Mouse (Mus musculus): ENCODE data around the gene Gm8994. TPM values are rescaled to one million over a fixed set of nuclear protein-coding genes. Genes with fewer than 3 reads are reported as not detected.
A peak's percentile ranks its signal among the peaks of the same experiment; 100 is the strongest.
"Not testable (repeated sequence)": the region's sequence is repeated elsewhere in the genome, so short reads cannot be mapped to it uniquely, and the experiment has no call there.

The Gm8994 gene
- not detected in 2 replicates for polyA plus RNA-seq (2014; fragmentation: Nextera tagmentation; extraction: Ambion mirVana)

DNA sequence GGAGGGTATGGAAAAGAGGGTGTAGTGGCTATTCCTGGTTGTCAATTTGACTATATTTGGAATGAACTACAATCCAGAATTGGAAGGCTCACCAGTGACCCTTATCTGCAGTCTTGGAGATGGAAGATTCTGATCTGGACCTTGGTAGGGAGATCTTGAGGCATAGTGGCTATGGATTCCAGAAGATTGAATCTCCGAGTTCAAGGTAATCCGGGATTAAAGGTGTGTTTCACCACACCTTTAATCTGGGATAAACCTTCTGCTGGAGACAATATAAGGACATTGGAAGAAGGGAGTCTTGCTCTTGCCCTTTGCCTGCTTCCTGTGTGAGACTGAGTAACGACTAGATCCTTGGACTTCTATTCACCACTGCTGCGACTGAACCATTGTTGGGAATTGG lies at the start of gene Gm8994:
Gm8994 (plus strand) TSS at position 301 of the 400 bp plus-strand sequence.
- H3K9ac ChIP-seq (ENCODE audit: low read length); H3K4me3 ChIP-seq (ENCODE audit: low read depth, low read length); DNase-seq (ENCODE audit: low spot score); ATAC-seq (replicated peaks; ENCODE audit: low FRiP score, low TSS enrichment, low read depth); H3K27me3 ChIP-seq (replicated peaks; ENCODE audit: control insufficient read depth, insufficient read depth, low read length); H3K4me1 ChIP-seq (replicated peaks; ENCODE audit: control insufficient read depth, insufficient read depth, low read length); H3K4me2 ChIP-seq (ENCODE audit: low read length); H3K27ac ChIP-seq (ENCODE audit: low read depth); H3K9me3 ChIP-seq (ENCODE audit: control insufficient read depth, low read length); H3K36me3 ChIP-seq (ENCODE audit: control insufficient read depth, insufficient read depth, low read length): not testable (repeated sequence)
- WGBS, result 92% methylated on average over 4 of the region's 4 CpGs

DNA sequence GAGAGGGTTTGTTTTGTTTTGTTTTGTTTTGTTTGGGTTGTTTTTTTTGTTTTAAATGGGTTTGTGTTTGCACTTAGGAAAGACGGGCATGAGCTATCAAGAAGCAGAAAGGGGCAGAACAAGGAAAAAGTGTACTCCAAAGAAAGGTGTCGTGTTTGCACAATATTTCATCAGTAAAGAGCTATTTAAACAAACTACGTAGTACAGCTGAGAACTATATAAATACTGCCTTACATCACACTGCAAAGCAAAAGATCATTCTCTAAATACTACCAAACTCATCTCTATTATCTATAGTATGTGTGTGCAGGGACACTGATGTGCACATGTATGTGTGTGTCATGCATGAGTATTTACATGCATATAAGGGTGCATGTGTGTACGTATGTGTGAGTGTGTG lies 49.7 kb upstream of the Gm8994 start:
- H3K4me2 ChIP-seq (ENCODE audit: low read length), result no peak overlapping the region
- H3K4me1 ChIP-seq (replicated peaks; ENCODE audit: control insufficient read depth, insufficient read depth, low read length), result peaks cover 3% of the 10 kb centered on the region; the same call in 1 of the 2 replicates
- H3K27me3 ChIP-seq (replicated peaks; ENCODE audit: control insufficient read depth, insufficient read depth, low read length), result no peaks in the 10 kb centered on the region
- no peak overlapping the region for H3K4me3 ChIP-seq (ENCODE audit: low read depth, low read length)
- no peak for ATAC-seq (replicated peaks; ENCODE audit: low FRiP score, low TSS enrichment, low read depth)
- no peak overlapping the region for H3K27ac ChIP-seq (ENCODE audit: low read depth)
- no peak for DNase-seq (ENCODE audit: low spot score)
- WGBS, result 38% methylated on average over 4 of the region's 4 CpGs
- no peak overlapping the region for H3K9ac ChIP-seq (ENCODE audit: low read length)
- H3K36me3 ChIP-seq (ENCODE audit: control insufficient read depth, insufficient read depth, low read length), result no peaks in the 10 kb centered on the region
- no peaks in the 10 kb centered on the region for H3K9me3 ChIP-seq (ENCODE audit: control insufficient read depth, low read length)

DNA sequence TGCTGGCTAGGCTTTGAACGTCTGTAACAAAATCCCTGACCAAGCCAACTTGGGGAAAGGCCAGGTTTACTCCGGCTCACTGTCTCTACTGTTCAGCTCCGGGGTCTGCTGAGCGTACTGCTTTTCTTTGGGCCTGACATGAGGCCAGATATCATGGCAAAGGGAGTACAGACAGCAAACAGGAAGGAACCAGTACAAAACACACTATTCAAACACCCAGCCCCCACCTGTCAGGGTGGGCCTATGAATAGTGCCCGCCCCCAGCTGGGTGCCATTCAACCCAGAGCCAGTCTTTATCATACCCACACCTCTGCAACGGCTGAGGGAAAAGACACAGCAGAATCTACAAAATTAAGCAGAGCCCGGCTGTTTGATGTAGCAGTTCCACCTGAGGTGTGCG lies 42.8 kb upstream of the Gm8994 start:
- Histone ChIP-seq H3K9ac (ENCODE audit: low read length) (no peak overlapping the region), H3K27me3 (replicated peaks; ENCODE audit: control insufficient read depth, insufficient read depth, low read length) (no peaks in the 10 kb centered on the region), H3K36me3 (ENCODE audit: control insufficient read depth, insufficient read depth, low read length) (no peaks in the 10 kb centered on the region), H3K9me3 (ENCODE audit: control insufficient read depth, low read length) (no peaks in the 10 kb centered on the region), H3K27ac (ENCODE audit: low read depth) (no peak overlapping the region), H3K4me3 (ENCODE audit: low read depth, low read length) (no peak overlapping the region), H3K4me1 (replicated peaks; ENCODE audit: control insufficient read depth, insufficient read depth, low read length) (no peaks in the 10 kb centered on the region), H3K4me2 (ENCODE audit: low read length) (no peak overlapping the region)
- 82% methylated on average over 8 of the region's 8 CpGs for WGBS
- no peak for ATAC-seq (replicated peaks; ENCODE audit: low FRiP score, low TSS enrichment, low read depth)
- no peak for DNase-seq (ENCODE audit: low spot score)

DNA sequence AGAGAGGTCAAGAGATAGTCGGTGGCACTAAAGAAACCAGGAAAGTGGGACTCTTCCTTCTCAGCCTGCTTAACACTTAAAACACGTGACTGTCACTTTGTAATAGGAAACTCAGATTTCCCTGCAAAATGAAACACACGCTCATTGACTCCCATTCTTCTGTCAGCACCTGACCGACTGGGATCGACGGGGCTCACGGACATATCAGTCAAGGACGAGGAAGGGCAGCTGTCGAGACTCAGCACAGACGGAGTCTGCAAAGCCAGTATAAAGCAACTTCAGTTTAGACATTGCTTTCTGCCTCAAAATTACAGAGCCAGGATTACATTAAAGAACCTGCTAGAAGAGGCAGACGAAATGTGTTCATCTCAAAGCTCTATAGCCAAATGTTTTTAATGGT lies 41.2 kb upstream of the Gm8994 start:
- H3K36me3 ChIP-seq (ENCODE audit: control insufficient read depth, insufficient read depth, low read length), result no peaks in the 10 kb centered on the region
- H3K9ac ChIP-seq (ENCODE audit: low read length), result no peak overlapping the region
- no peak overlapping the region for H3K27ac ChIP-seq (ENCODE audit: low read depth)
- H3K9me3 ChIP-seq (ENCODE audit: control insufficient read depth, low read length), result no peaks in the 10 kb centered on the region
- 85% methylated on average over 11 of the region's 11 CpGs for WGBS
- no peak for DNase-seq (ENCODE audit: low spot score)
- H3K4me1 ChIP-seq (replicated peaks; ENCODE audit: control insufficient read depth, insufficient read depth, low read length), result no peaks in the 10 kb centered on the region
- no peak for ATAC-seq (replicated peaks; ENCODE audit: low FRiP score, low TSS enrichment, low read depth)
- H3K27me3 ChIP-seq (replicated peaks; ENCODE audit: control insufficient read depth, insufficient read depth, low read length), result no peaks in the 10 kb centered on the region
- H3K4me3 ChIP-seq (ENCODE audit: low read depth, low read length), result no peak overlapping the region
- no peak overlapping the region for H3K4me2 ChIP-seq (ENCODE audit: low read length)

DNA sequence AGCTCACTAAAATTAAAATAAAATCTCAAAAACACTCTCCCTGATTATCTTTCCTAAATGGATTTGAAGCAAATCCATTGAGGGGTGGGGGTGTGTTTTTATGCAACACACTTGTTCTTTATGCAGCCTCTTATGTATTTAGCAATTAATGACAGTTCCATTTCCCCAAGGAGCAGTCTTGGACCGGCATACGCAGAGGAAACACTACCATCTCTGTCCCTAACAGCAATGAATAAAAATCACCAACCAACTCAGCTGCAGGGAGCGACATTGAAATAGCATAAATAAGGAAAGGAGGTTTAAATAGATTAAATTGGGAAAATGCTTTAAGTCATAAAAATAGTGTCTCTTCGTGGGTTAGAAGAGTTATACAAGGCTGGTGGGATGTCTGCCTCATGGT lies 40.8 kb upstream of the Gm8994 start:
- Histone ChIP-seq H3K9ac (ENCODE audit: low read length) (no peak overlapping the region), H3K27ac (ENCODE audit: low read depth) (no peak overlapping the region), H3K27me3 (replicated peaks; ENCODE audit: control insufficient read depth, insufficient read depth, low read length) (no peaks in the 10 kb centered on the region), H3K9me3 (ENCODE audit: control insufficient read depth, low read length) (no peaks in the 10 kb centered on the region), H3K4me1 (replicated peaks; ENCODE audit: control insufficient read depth, insufficient read depth, low read length) (no peaks in the 10 kb centered on the region), H3K4me2 (ENCODE audit: low read length) (no peak overlapping the region), H3K36me3 (ENCODE audit: control insufficient read depth, insufficient read depth, low read length) (no peaks in the 10 kb centered on the region), H3K4me3 (ENCODE audit: low read depth, low read length) (no peak overlapping the region)
- no peak for DNase-seq (ENCODE audit: low spot score)
- no peak for ATAC-seq (replicated peaks; ENCODE audit: low FRiP score, low TSS enrichment, low read depth)
- 73% methylated on average over 4 of the region's 4 CpGs for WGBS

DNA sequence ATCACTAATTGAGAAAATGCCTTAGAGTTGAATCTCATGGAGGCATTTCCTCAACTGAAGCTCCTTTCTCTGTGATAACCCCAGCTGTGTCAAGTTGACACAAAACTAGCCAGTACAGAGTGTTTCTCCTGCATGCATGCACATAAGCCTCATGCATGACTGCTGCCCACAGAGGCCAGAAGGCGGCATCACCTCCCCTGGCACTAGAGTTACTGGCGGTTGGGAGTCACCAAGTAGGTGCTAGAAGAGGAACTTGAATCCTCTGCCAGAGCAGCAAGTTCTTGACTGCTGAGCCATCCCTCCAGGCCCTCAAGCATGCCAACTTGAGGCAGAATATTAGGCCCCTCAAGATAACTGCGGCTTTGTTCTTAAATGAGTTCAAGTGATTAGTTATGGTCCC lies 35.9 kb upstream of the Gm8994 start:
- no peaks in the 10 kb centered on the region for H3K27me3 ChIP-seq (replicated peaks; ENCODE audit: control insufficient read depth, insufficient read depth, low read length)
- 89% methylated on average over 3 of the region's 3 CpGs for WGBS
- H3K9me3 ChIP-seq (ENCODE audit: control insufficient read depth, low read length), result 0 out of 2 replicates have a peak, but pooled peaks cover 3% of the 10 kb centered on the region
- no peaks in the 10 kb centered on the region for H3K36me3 ChIP-seq (ENCODE audit: control insufficient read depth, insufficient read depth, low read length)
- no peak overlapping the region for H3K4me3 ChIP-seq (ENCODE audit: low read depth, low read length)
- DNase-seq (ENCODE audit: low spot score), result no peak
- H3K9ac ChIP-seq (ENCODE audit: low read length), result no peak overlapping the region
- no peak overlapping the region for H3K4me2 ChIP-seq (ENCODE audit: low read length)
- ATAC-seq (replicated peaks; ENCODE audit: low FRiP score, low TSS enrichment, low read depth), result no peak
- no peak overlapping the region for H3K27ac ChIP-seq (ENCODE audit: low read depth)
- H3K4me1 ChIP-seq (replicated peaks; ENCODE audit: control insufficient read depth, insufficient read depth, low read length), result no peaks in the 10 kb centered on the region

DNA sequence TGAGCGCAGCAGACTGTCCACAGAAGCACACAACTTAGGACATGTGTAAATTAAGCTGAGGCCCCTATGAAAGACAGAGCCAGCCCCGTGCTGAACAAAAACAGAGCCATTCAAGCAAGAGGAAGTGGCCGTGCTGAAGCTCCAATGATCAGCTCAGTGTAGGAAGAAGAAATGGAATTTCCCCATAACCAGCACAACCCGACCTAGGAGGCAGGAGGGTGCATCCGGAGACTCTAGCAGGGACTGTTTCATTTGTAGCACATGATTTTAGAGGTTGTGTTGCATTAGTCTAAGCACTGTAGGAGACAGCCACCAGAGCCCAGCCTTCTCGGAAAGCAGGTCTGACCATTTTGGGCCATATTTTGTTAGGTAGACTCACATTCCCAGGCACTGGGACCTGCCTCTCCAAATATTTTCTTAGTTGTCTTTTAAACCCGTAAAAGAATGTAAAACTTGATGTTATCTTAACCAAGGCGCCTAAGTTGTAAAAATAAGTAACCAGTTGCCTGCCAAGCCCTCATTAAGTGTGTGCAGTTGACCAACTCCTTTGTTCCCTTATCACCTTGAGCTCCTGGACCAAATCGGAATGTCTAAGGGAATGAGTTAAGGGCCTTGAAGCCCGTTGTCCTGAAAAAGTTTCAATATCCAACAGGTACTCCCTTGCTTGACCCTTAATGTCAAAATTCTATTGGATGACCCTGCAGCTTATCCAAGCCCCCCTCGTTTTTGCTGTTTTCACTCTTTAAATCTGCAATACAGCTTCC lies 35.2 kb upstream of the Gm8994 start:
- DNase-seq (ENCODE audit: low spot score), result no peak
- WGBS, result 59% methylated on average over 11 of the region's 11 CpGs
- Histone ChIP-seq H3K4me1 (replicated peaks; ENCODE audit: control insufficient read depth, insufficient read depth, low read length) (no peaks in the 10 kb centered on the region), H3K9ac (ENCODE audit: low read length) (no peak overlapping the region), H3K4me3 (ENCODE audit: low read depth, low read length) (no peak overlapping the region), H3K9me3 (ENCODE audit: control insufficient read depth, low read length) (0 out of 2 replicates have a peak, but pooled peaks cover 3% of the 10 kb centered on the region), H3K27me3 (replicated peaks; ENCODE audit: control insufficient read depth, insufficient read depth, low read length) (no peaks in the 10 kb centered on the region), H3K4me2 (ENCODE audit: low read length) (no peak overlapping the region), H3K27ac (ENCODE audit: low read depth) (no peak overlapping the region), H3K36me3 (ENCODE audit: control insufficient read depth, insufficient read depth, low read length) (no peaks in the 10 kb centered on the region)
- ATAC-seq (replicated peaks; ENCODE audit: low FRiP score, low TSS enrichment, low read depth), result peak; percentile 77; the same call in 1 of the 2 replicates

DNA sequence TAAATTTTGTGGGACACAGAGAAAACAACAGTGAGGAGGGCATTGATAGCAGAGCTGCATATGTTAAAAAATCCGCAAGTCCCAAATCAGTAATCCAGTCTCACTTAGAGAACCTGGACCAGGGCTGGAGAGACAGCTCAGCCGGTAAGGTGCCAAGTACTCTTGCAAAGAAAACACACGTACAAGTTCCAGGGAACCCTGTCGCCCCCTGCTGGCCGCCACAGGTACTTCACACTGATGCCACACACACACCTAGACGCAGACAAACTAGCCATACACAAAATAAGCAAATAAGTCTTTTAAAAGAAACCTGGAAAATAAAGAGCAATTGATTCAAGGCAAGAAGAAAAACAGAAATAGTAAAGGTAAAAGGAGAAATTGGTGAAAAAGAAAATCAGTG lies 33.6 kb upstream of the Gm8994 start:
- DNase-seq (ENCODE audit: low spot score) (no peak), ATAC-seq (replicated peaks; ENCODE audit: low FRiP score, low TSS enrichment, low read depth) (no peak)
- H3K9me3 ChIP-seq (ENCODE audit: control insufficient read depth, low read length), result 0 out of 2 replicates have a peak, but pooled peaks cover 3% of the 10 kb centered on the region
- WGBS, result 86% methylated on average over 6 of the region's 6 CpGs
- no peaks in the 10 kb centered on the region for H3K4me1 ChIP-seq (replicated peaks; ENCODE audit: control insufficient read depth, insufficient read depth, low read length)
- no peaks in the 10 kb centered on the region for H3K27me3 ChIP-seq (replicated peaks; ENCODE audit: control insufficient read depth, insufficient read depth, low read length)
- no peak overlapping the region for H3K9ac ChIP-seq (ENCODE audit: low read length)
- no peak overlapping the region for H3K4me3 ChIP-seq (ENCODE audit: low read depth, low read length)
- H3K27ac ChIP-seq (ENCODE audit: low read depth), result no peak overlapping the region
- H3K4me2 ChIP-seq (ENCODE audit: low read length), result no peak overlapping the region
- no peaks in the 10 kb centered on the region for H3K36me3 ChIP-seq (ENCODE audit: control insufficient read depth, insufficient read depth, low read length)

DNA sequence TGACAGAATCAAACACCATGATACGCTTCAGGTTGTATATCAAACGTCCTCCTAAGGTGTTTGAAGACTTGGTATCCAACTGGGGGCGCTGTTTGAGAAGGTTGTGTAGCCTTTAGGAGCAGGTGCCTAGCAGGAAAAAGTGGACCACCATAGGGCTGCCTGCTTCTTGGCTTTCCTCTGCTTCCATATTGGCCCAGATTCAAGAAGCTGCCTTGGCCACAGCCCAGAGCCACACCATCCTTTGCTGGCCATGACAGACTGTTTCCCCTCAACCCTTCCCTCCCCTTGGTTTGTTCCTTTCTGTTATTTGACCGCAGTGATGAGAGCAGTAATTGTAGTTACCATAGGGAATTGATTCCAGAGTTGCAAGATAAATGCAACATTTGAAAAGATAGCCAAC lies 31.5 kb upstream of the Gm8994 start:
- H3K36me3 ChIP-seq (ENCODE audit: control insufficient read depth, insufficient read depth, low read length), result no peaks in the 10 kb centered on the region
- ATAC-seq (replicated peaks; ENCODE audit: low FRiP score, low TSS enrichment, low read depth), result no peak
- DNase-seq (ENCODE audit: low spot score), result no peak
- H3K27ac ChIP-seq (ENCODE audit: low read depth), result no peak overlapping the region
- no peak overlapping the region for H3K4me3 ChIP-seq (ENCODE audit: low read depth, low read length)
- no peak overlapping the region for H3K4me2 ChIP-seq (ENCODE audit: low read length)
- 74% methylated on average over 4 of the region's 4 CpGs for WGBS
- no peaks in the 10 kb centered on the region for H3K4me1 ChIP-seq (replicated peaks; ENCODE audit: control insufficient read depth, insufficient read depth, low read length)
- no peak overlapping the region for H3K9ac ChIP-seq (ENCODE audit: low read length)
- no peaks in the 10 kb centered on the region for H3K27me3 ChIP-seq (replicated peaks; ENCODE audit: control insufficient read depth, insufficient read depth, low read length)
- H3K9me3 ChIP-seq (ENCODE audit: control insufficient read depth, low read length), result 0 out of 2 replicates have a peak, but pooled peaks cover 3% of the 10 kb centered on the region

Measured in intestine, embryonic 14.5 days (tissue).